Mouse (Mus musculus) heart, postnatal 14 days (tissue): ENCODE data around the gene Vamp4. TPM values are rescaled to one million over a fixed set of nuclear protein-coding genes. Genes with fewer than 3 reads are reported as not detected.
"Not testable (repeated sequence)": the region's sequence is repeated elsewhere in the genome, so short reads cannot be mapped to it uniquely, and the experiment has no call there.

Experiments used
- DNase-seq, 2 experiments: peaks; one replicate each; pipeline ENCODE4 v3.0.0; 2021 to 2022
- intact Hi-C: fragments of 180-260 bp; cut with DNase I; formaldehyde crosslinking; loops from one replicate; pipeline ENCODE4 v1.15.1; 2025
- total RNA-seq, 2 experiments: library from RNA; stranded (reverse); gene quantifications; 2 replicates each; pipeline ENCODE4 v1.2.3; 2021

Vamp4 gene
- total RNA-seq, 2 experiments from 2014 or later, result 19.1 to 20.3 TPM

- DNase-seq, result no peak
- intact Hi-C loops, result no loop called here
Observed at GRCm38 (mm10) chr1:162582884-162583283, 12.6 kb downstream of the Vamp4 start.

DNA sequence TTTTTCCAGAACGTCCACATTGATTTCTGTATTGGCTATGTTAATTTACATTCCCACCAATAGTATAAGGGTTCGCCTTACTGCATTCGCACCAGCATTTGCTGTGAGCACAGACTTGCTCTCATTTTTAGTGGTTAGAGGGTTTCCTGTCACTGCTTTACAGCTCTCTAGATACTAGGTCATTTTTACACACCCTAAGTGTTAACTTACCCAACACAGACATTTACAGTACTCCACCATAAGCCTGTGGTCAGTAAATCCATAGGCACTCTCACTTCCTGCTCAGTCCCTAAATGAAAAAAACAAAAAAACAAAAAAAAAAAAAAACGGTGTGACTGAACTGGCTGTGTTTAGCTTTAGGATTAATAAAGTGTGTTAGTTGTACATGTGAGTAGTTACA is 16.0 kb downstream of the Vamp4 start:
- no peak for DNase-seq
- intact Hi-C loops, result no loop called here

GRCm38 (mm10) chr1:162588606-162589005 is 18.3 kb downstream of the Vamp4 start:
- DNase-seq, result no peak
- intact Hi-C loops, result no loop called here

GRCm38 (mm10) chr1:162589443-162589842 is 19.1 kb downstream of the Vamp4 start:
- intact Hi-C loops, result no loop called here
- DNase-seq, result no peak

- intact Hi-C loops, result no loop called here
- no peak for DNase-seq
Observed at GRCm38 (mm10) chr1:162590415-162590997, 20.2 kb downstream of the Vamp4 start.

DNA sequence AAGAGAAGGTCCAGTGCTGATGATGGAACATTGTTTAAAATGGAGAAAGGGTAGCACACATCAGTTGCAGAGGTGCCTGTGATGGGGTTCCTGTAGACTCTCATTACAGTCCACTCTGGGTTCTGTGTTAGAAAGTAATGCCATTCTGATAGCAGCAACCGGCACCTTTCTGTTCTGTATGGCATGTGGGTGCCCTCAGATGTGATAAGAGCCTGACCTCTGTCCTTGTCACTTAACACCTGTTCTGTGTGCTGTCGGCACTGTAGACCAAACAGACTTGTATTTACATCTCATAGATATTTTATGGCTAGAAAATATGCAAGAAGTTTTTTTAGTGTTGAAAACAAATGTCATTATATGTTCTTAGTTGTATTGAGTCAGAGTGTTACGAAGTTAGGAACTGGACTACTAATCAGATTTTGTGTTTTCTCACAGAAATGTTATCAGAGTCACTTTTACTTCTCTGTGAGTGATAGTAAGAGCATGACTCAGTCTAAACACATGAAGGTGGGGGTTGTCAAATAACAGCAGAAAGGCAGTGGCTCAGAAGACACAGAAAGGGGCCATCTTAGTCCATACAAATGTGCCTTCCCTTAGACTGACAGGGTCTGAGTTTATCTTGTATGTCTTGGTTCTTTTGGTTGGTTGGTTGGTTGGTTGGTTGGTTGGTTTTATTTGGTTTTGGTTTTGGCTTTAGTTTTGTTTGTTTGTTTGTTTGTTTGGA is 27.2 kb downstream of the Vamp4 start:
- intact Hi-C loops, result no loop called here
- no peak for DNase-seq

GRCm38 (mm10) chr1:162599617-162600016 is 29.3 kb downstream of the Vamp4 start:
- intact Hi-C loops, result no loop called here
- DNase-seq, result no peak

DNA sequence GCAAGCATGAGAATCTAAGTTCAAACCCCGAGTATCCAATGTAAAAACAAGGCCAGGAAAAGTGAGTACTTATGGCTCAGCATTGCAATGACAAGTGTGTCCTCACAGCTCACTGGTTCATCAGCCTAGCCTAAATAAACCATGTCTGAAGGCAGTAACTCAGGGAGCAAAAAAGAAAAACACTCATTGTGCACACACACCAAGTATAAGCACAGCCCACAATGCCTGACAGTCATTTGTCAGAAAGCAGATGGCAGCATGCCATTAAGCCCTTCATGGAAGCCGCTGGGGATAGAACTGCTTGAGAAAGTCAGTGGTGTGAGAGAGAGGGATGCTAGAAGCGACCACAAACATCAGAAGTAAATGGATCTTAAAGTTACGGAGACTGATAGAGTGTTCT is 31.0 kb downstream of the Vamp4 start:
- intact Hi-C loops, result no loop called here
- no peak for DNase-seq

DNA sequence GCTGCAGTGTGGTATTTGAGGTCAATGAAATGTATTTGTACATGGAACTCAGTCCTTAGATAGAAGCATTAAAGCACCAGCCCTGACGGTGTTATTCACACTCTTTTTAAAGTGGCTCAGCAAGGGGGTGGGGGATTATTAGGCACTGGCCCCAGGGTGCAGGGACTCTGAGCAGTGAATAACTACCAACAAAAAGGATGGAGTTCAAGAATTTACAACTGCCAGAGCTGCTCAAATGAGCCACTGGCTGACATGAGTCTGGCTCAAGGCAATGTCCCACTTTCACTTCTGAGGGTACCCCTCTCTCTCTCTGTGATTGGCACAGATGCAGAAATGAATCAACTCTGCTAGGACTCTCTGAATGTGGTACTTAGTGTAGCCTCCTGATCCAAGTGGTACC is 37.8 kb downstream of the Vamp4 start:
- intact Hi-C loops, result no loop called here
- no peak for DNase-seq

- intact Hi-C loops, result no loop called here
- DNase-seq, result no peak
Observed at GRCm38 (mm10) chr1:162609633-162610250, 39.4 kb downstream of the Vamp4 start.

GRCm38 (mm10) chr1:162611191-162611590 is 40.9 kb downstream of the Vamp4 start:
- DNase-seq, result no peak
- intact Hi-C loops, result no loop called here

DNA sequence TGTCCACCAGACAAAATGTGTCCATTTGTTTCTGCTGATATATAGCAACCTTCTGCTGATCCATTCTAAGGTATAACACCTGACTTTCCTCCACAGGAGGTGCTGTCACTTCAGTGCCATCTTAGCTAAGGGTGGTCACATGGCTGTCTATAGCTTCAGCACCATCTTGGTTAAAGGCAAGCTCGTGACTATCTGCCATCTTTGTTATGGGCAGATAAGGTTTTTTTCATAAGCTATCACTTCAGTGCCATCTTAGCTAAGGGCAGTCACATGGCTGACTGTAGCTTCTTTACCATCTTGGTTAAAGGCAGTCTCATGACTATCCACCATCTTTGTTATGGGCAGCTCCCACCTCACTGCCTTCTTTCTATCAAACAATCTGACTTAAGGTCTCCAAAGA is 45.2 kb downstream of the Vamp4 start:
- DNase-seq, result no peak
- intact Hi-C loops, result no loop called here

- DNase-seq, result no peak
- intact Hi-C loops, result no loop called here
Observed at GRCm38 (mm10) chr1:162620487-162620886, 50.2 kb downstream of the Vamp4 start.

GRCm38 (mm10) chr1:162623895-162624294 is 53.6 kb downstream of the Vamp4 start:
- no peak for DNase-seq
- intact Hi-C loops, result no loop called here

DNA sequence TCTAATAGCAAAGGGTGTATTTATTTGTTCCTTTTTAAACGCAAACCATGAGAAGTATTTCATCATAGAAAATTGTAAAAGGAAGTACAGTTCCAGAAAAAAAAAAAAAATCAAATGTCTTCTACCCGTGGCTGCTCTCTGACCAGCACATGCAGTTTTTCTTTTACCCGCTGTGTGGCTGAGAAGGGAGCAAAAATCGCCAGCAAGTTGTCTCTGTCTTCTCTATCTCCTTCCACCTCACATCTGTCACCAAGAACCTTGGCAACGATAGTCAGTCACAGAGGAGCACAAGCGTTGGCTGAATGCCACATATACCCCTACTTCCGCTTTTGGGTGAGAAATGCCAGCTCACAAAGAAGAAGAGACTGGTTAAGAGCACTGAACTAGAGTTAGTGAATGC is 54.9 kb downstream of the Vamp4 start:
- intact Hi-C loops, result no loop called here
- DNase-seq, result no peak

DNA sequence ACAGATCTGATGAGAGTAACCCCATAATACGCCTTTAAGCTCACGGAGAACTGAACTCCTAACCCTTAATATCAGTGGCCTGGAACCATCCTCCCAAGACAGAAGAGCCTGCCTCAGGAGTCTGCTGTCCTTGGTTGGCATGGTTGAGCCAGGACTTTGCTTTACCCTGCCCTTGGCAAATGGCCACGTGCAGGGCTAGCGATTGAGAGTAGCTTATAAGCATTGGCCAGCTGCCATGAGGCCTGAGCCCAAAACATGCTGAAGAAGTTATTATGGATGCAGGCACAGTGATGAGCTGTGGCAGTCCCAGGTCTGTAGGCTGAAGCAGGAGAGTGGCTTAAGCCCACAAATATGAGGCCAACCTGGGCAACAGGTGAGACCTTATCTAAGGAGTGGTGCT is 57.5 kb downstream of the Vamp4 start:
- DNase-seq, intact Hi-C loops: not testable (repeated sequence)

DNA sequence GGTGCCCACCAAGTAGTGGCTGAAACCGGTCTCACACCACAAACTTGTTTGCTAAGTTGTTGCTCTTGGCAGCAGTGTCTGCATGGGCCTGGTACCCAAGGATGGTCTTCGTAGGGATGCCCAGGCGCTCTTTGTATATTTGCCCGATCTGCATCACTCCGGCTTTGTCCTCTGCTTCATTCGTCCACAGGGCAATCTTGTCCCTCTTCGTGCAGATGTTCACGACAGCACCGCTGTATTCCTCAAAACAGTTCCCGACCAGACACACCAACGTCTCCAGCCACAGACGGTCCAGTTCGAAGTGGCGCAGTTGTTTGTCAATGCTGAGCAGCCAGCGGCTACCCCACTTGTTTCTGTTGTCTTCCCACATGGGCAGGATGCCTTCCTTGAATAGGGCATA is 58.0 kb downstream of the Vamp4 start:
- DNase-seq, intact Hi-C loops: not testable (repeated sequence)

- intact Hi-C loops, result not testable (repeated sequence)
- peak; percentile 29 to 40 for DNase-seq
Observed at GRCm38 (mm10) chr1:162635291-162635931, 65.1 kb downstream of the Vamp4 start.

GRCm38 (mm10) chr1:162636516-162636915 is 66.2 kb downstream of the Vamp4 start:
- intact Hi-C loops, result no loop called here
- DNase-seq, result no peak

- intact Hi-C loops, result no loop called here
Observed at GRCm38 (mm10) chr1:162638535-162638934, 68.2 kb downstream of the Vamp4 start.

GRCm38 (mm10) chr1:162639051-162639750 is 68.9 kb downstream of the Vamp4 start, which contains the start of gene Myoc:
Gene Myoc (plus strand): TSS chr1:162639155.
- intact Hi-C loops, result no loop called here
- DNase-seq, result peak; percentile 22 to 33

More at GRCm38 (mm10) chr1:162638535-162638934, 68.2 kb downstream of the Vamp4 start:
- DNase-seq, result no peak
